Comparison of ENCODE assay signal across 18 mouse cellular contexts in genomic region chr5:52509416-52509815, GRCm38 (mm10). TPM values are rescaled to one million over a fixed set of nuclear protein-coding genes. Genes with fewer than 3 reads are reported as not detected.
DNase-seq lines count a peak whose midpoint lies in the region; ATAC-seq lines count a peak whose summit lies in the region.
"Had no signal": no experiment of that assay in that cellular context is flagged by ENCODE, and none has a peak within 500 bp of the region (broad histone marks: within the 10 kb centered on the region; RNA-seq: fewer than 3 reads in every experiment).

No protein-coding gene starts in this region.

- no peak overlapping the region for H3K4me3 ChIP-seq in heart, embryonic 10.5 days
- H3K4me3 ChIP-seq in heart, embryonic 15.5 days = no peak overlapping the region
- H3K4me3 ChIP-seq: forebrain, embryonic 12.5 days; hindbrain, embryonic 12.5 days; left cerebral cortex, adult 2 months; liver, embryonic 13.5 days; midbrain, embryonic 12.5 days had no signal

- no peaks in the 10 kb centered on the region for H3K27me3 ChIP-seq in heart, embryonic 10.5 days (ENCODE audit: insufficient read depth, poor library complexity, severe bottlenecking)
- no peaks in the 10 kb centered on the region for H3K27me3 ChIP-seq in heart, embryonic 15.5 days
- H3K27me3 ChIP-seq: forebrain, embryonic 12.5 days; hindbrain, embryonic 12.5 days; liver, embryonic 13.5 days had no signal

- no peak overlapping the region for H3K4me2 ChIP-seq in heart, embryonic 15.5 days
- H3K4me2 ChIP-seq: forebrain, embryonic 12.5 days; hindbrain, embryonic 12.5 days; liver, embryonic 13.5 days; midbrain, embryonic 12.5 days had no signal

- ATAC-seq in heart, embryonic 15.5 days (replicated peaks; ENCODE audit: insufficient number of reproducible peaks, insufficient read depth, low FRiP score, low read depth) = peak; percentile 53

- peaks cover 3% of the 10 kb centered on the region; the same call in 1 of the 2 replicates for H3K4me1 ChIP-seq in heart, embryonic 10.5 days
- H3K4me1 ChIP-seq in heart, embryonic 15.5 days (replicated peaks) = peaks cover 13% of the 10 kb centered on the region
- H3K4me1 ChIP-seq: forebrain, embryonic 12.5 days; hindbrain, embryonic 12.5 days; liver, embryonic 13.5 days; midbrain, embryonic 12.5 days had no signal

- peak overlapping the region; percentile 70; the same call in 1 of the 2 replicates for H3K27ac ChIP-seq in heart, embryonic 10.5 days
- H3K27ac ChIP-seq in heart, embryonic 15.5 days = peak overlapping the region; percentile 76
- H3K27ac ChIP-seq: forebrain, embryonic 12.5 days; hindbrain, embryonic 12.5 days; left cerebral cortex, adult 2 months; liver, embryonic 13.5 days; midbrain, embryonic 12.5 days had no signal

- H3K36me3 ChIP-seq in heart, embryonic 10.5 days = no peaks in the 10 kb centered on the region
- H3K36me3 ChIP-seq in heart, embryonic 15.5 days = no peaks in the 10 kb centered on the region
- H3K36me3 ChIP-seq: forebrain, embryonic 12.5 days; hindbrain, embryonic 12.5 days; liver, embryonic 13.5 days; midbrain, embryonic 12.5 days had no signal

- DNase-seq in ovary, adult 18-20 months (ENCODE audit: low spot score) = peak; percentile 30
- no peak for DNase-seq in ovary, postnatal 10 days (ENCODE audit: low spot score)
- DNase-seq in heart, embryonic 10.5 days (ENCODE audit: low spot score) = no peak
- DNase-seq in testis, postnatal 14 days (ENCODE audit: low spot score) = peak; percentile 51
- DNase-seq in retina, postnatal 1 day = no peak
- no peak for DNase-seq in embryo, embryonic 9.5 days (ENCODE audit: extremely low spot score)
- DNase-seq: adrenal gland, postnatal 14 days; cerebellum, adult 9-11 months; kidney, adult 18-20 months; liver, embryonic 13.5 days; lung, adult 2 months; lung, postnatal 14 days; thymus, adult 2 months had no signal

- no peak overlapping the region for H3K9ac ChIP-seq in heart, embryonic 15.5 days
- H3K9ac ChIP-seq: forebrain, embryonic 12.5 days; hindbrain, embryonic 12.5 days; liver, embryonic 13.5 days; midbrain, embryonic 12.5 days had no signal

- no peaks in the 10 kb centered on the region for H3K9me3 ChIP-seq in heart, embryonic 10.5 days
- no peaks in the 10 kb centered on the region for H3K9me3 ChIP-seq in heart, embryonic 15.5 days (replicated peaks)
- H3K9me3 ChIP-seq: forebrain, embryonic 12.5 days; hindbrain, embryonic 12.5 days; liver, embryonic 13.5 days; midbrain, embryonic 12.5 days had no signal

- 56% methylated on average over 6 of the region's 6 CpGs for WGBS in heart, embryonic 10.5 days
- WGBS in heart, embryonic 15.5 days = 53% methylated on average over 6 of the region's 6 CpGs

RNA-seq across cellular contexts. Expression of gene Ccdc149, which starts 38.1 kb away (rescaled TPM):
- 1.5 and 2.5 TPM in 2 replicates for polyA plus RNA-seq in heart, embryonic 10.5 days (2016; fragmentation: Nextera tagmentation; extraction: Ambion mirVana)
- 2.5 and 3.3 TPM in 2 replicates for polyA plus RNA-seq in heart, embryonic 15.5 days (2015; fragmentation: Nextera tagmentation; extraction: Ambion mirVana)

RNA-seq across cellular contexts. Expression of gene Lgi2, which starts 56.8 kb away (rescaled TPM):
- polyA plus RNA-seq in heart, embryonic 10.5 days (2016; fragmentation: Nextera tagmentation; extraction: Ambion mirVana) = 3.6 and 4.2 TPM in 2 replicates
- 1.7 and 2.7 TPM in 2 replicates for polyA plus RNA-seq in heart, embryonic 15.5 days (2015; fragmentation: Nextera tagmentation; extraction: Ambion mirVana)

Comparison
In these comparisons a context has a peak if more than half of its experiments do, and no peak if none do; other contexts are left out.
1. DNase-seq: peak in ovary, adult 18-20 months (single experiment) and testis, postnatal 14 days (single experiment); none in ovary, postnatal 10 days (single experiment), heart, embryonic 10.5 days (single experiment), retina, postnatal 1 day (single experiment) and embryo, embryonic 9.5 days (single experiment).